Mouse (Mus musculus) brain, embryonic 14.5 days (tissue): ENCODE measurements around the gene 4930539E08Rik.

Experiments used
- CTCF ChIP-seq: fragments of 200-500 bp; IDR thresholded peaks from 2 replicates; pipeline ENCODE4 v1.5.1; 2012; ENCODE audit warnings: inconsistent platforms, mild to moderate bottlenecking, moderate library complexity, borderline replicate concordance; ENCODE audit not compliant: insufficient read depth, insufficient read length; ENCODE audit errors: extremely low read depth
- POLR2A ChIP-seq: fragments of 200-500 bp; IDR thresholded peaks from 2 replicates; pipeline ENCODE4 v1.6.1; 2012; ENCODE audit warnings: mild to moderate bottlenecking, inconsistent platforms, borderline replicate concordance; ENCODE audit not compliant: poor library complexity, insufficient read depth, insufficient read length, severe bottlenecking; ENCODE audit errors: extremely low read depth

DNA sequence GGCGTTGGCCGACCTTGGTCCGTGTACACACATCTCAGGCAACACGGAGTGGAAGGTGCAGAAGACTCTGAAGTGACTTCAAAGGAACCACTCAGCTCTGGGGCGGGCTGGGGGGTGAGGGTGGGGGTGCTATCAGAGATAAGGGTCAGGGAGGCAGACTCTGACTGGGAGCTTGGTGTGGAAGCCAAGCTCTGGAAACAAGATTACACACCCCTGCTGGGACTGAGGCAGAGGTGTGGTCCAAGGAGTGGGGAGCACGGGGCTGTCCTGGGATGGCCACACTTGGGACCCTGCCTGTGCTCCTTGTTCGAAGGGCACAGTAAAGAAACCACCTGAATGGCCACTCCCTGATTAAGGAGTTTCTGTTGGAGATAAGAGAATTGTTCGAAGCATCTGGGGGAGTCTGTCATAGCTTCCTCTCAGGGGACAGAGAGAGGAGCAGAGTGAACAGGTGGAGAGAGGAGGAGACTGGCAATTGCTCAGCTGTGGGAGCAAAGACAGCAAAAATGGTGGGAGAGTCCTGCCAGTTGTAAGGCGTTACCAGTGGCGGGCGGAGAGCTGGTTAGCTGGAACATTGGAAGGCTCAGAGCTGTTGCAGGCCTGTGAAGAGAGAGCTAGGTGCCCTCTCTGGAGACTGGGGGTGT lies 68.0 kb downstream of the 4930539E08Rik start:
- no peak for TF ChIP-seq CTCF
- no peak for TF ChIP-seq POLR2A
